Mouse (Mus musculus): ENCODE measurements at regions not wholly inside any gene's neighbourhood (a gene's known extent, or its start where the extent isn't known, plus 50 kb on each side); places are given as distances from the start of the nearest gene placed in this dataset.

DNA sequence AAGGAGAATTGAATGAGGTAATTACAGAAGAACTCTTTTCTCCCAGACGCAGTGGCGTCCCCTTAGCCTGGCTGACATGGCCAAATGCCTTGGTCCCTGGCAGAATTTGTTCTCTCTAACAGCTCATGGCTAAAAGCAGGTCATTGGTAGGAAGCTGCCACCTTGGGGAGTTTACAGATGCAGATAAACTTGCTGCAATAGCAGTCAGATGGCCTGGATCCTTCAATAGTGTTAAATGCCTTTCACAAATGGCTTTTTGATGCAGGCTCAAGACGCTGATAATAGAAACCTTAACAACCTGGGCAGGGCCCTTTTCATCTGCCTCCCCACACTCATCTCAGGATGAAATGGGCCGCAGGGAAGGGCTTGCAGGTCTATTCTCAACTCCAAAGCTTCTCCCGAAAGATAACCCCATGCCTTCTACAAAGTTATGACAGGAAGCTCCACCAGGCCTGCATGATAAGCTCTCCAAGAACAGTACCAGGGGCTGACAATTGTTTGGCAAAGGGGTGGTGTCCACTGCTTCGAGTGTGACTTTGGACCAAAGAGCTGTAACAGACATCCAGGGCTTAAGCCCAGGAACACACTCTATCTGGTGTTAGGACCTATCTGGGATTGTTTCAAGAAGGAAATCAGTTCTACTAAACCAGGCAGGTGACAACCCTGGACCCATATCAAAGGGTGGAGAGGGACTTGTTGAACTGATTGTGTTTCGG lies 867.2 kb upstream of the A1bg start:
- H3K9ac ChIP-seq (ENCODE audit: low read length), result no peak overlapping the region
- no peak for DNase-seq (ENCODE audit: low spot score)
- H3K27me3 ChIP-seq (ENCODE audit: control insufficient read depth, insufficient read depth, low read length), result no peaks in the 10 kb centered on the region
- H3K4me3 ChIP-seq (ENCODE audit: low read depth, low read length), result no peak overlapping the region
- H3K9me3 ChIP-seq (ENCODE audit: control insufficient read depth, low read length), result no peaks in the 10 kb centered on the region
- no peak overlapping the region for H3K27ac ChIP-seq (ENCODE audit: low read depth, low read length)
- H3K4me1 ChIP-seq (replicated peaks; ENCODE audit: control insufficient read depth, insufficient read depth, low read length), result no peaks in the 10 kb centered on the region
- 86% methylated on average over 7 of the region's 7 CpGs for WGBS
- H3K4me2 ChIP-seq (ENCODE audit: low read depth, low read length, severe bottlenecking), result no peak overlapping the region
- ATAC-seq (replicated peaks; ENCODE audit: low FRiP score), result no peak
- no peaks in the 10 kb centered on the region for H3K36me3 ChIP-seq (ENCODE audit: control insufficient read depth, insufficient read depth, low read length)

DNA sequence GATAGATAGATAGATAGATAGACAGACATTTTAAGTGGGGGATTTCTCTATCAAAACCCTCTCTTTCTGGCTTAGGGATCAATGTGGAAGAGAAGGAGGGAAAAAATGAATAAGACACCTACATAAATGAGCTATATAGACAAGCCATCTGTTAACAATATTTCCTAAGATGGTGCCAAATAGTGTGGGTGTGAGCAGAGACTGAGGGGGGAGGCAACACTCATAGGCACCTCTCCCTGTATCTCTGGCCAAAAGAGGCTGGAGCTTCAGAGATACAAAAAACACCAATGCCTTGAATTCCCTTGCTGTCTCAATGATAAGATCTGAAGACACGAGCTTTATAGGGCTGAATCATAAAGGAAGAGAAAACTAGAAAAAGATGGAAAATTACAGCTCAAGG lies 864.2 kb upstream of the A1bg start:
- Histone ChIP-seq H3K4me3 (ENCODE audit: low read depth, low read length) (no peak overlapping the region), H3K27ac (ENCODE audit: low read depth, low read length) (no peak overlapping the region), H3K9ac (ENCODE audit: low read length) (no peak overlapping the region), H3K4me2 (ENCODE audit: low read depth, low read length, severe bottlenecking) (no peak overlapping the region), H3K27me3 (ENCODE audit: control insufficient read depth, insufficient read depth, low read length) (no peaks in the 10 kb centered on the region), H3K36me3 (ENCODE audit: control insufficient read depth, insufficient read depth, low read length) (no peaks in the 10 kb centered on the region), H3K9me3 (ENCODE audit: control insufficient read depth, low read length) (no peaks in the 10 kb centered on the region), H3K4me1 (replicated peaks; ENCODE audit: control insufficient read depth, insufficient read depth, low read length) (no peaks in the 10 kb centered on the region)
- WGBS, result 82% methylated on average over 1 of the region's 1 CpGs
- DNase-seq (ENCODE audit: low spot score) (no peak), ATAC-seq (replicated peaks; ENCODE audit: low FRiP score) (no peak)

DNA sequence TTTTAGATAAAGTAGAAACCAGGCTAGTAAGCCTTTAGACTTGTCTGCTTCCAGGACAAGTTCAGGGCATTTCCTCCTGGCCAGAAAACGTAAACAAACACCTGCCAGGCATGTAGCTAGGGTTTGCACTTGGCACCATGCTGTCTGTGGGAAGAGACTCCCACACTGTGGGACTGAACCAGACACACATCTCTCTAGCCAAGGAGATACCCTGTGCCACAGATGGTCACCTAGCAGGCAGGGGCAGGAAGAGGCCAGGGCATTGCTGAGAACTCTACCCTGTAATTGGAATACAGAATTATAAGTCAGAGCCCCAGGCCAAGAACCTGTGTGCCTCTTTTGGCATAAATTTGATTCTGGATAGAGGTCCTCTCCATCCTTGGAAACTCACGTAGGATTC lies 858.7 kb upstream of the A1bg start:
- Histone ChIP-seq H3K9ac (ENCODE audit: low read length) (no peak overlapping the region), H3K36me3 (ENCODE audit: control insufficient read depth, insufficient read depth, low read length) (no peaks in the 10 kb centered on the region), H3K27me3 (ENCODE audit: control insufficient read depth, insufficient read depth, low read length) (no peaks in the 10 kb centered on the region), H3K9me3 (ENCODE audit: control insufficient read depth, low read length) (no peaks in the 10 kb centered on the region), H3K4me1 (replicated peaks; ENCODE audit: control insufficient read depth, insufficient read depth, low read length) (no peaks in the 10 kb centered on the region), H3K4me2 (ENCODE audit: low read depth, low read length, severe bottlenecking) (no peak overlapping the region), H3K27ac (ENCODE audit: low read depth, low read length) (no peak overlapping the region), H3K4me3 (ENCODE audit: low read depth, low read length) (no peak overlapping the region)
- DNase-seq (ENCODE audit: low spot score), result no peak
- 78% methylated on average over 2 of the region's 2 CpGs for WGBS
- no peak for ATAC-seq (replicated peaks; ENCODE audit: low FRiP score)

DNA sequence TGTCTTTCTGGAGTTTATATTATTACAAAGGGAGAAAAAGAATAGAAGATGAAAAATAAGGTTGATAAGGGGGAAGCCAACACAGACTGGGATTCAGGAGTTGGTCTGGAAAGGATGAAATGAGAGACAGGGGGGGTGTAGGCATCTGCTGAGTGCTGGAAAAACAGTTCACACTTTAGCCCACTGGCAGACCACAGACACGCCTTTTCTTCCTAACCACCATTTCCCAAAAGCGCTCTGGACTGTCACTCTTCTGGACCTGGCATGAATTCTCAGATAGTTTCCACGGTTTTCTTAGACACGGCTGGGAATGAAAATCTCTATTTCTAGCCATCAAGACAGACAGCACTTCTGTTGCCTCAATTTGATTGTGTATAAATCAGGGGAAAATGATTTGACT lies 850.2 kb upstream of the A1bg start:
- Histone ChIP-seq H3K36me3 (ENCODE audit: control insufficient read depth, insufficient read depth, low read length) (no peaks in the 10 kb centered on the region), H3K4me2 (ENCODE audit: low read depth, low read length, severe bottlenecking) (no peak overlapping the region), H3K9me3 (ENCODE audit: control insufficient read depth, low read length) (no peaks in the 10 kb centered on the region), H3K27me3 (ENCODE audit: control insufficient read depth, insufficient read depth, low read length) (no peaks in the 10 kb centered on the region), H3K9ac (ENCODE audit: low read length) (no peak overlapping the region), H3K4me1 (replicated peaks; ENCODE audit: control insufficient read depth, insufficient read depth, low read length) (no peaks in the 10 kb centered on the region), H3K27ac (ENCODE audit: low read depth, low read length) (no peak overlapping the region), H3K4me3 (ENCODE audit: low read depth, low read length) (no peak overlapping the region)
- WGBS, result 93% methylated on average over 4 of the region's 4 CpGs
- DNase-seq (ENCODE audit: low spot score) (no peak), ATAC-seq (replicated peaks; ENCODE audit: low FRiP score) (no peak)

DNA sequence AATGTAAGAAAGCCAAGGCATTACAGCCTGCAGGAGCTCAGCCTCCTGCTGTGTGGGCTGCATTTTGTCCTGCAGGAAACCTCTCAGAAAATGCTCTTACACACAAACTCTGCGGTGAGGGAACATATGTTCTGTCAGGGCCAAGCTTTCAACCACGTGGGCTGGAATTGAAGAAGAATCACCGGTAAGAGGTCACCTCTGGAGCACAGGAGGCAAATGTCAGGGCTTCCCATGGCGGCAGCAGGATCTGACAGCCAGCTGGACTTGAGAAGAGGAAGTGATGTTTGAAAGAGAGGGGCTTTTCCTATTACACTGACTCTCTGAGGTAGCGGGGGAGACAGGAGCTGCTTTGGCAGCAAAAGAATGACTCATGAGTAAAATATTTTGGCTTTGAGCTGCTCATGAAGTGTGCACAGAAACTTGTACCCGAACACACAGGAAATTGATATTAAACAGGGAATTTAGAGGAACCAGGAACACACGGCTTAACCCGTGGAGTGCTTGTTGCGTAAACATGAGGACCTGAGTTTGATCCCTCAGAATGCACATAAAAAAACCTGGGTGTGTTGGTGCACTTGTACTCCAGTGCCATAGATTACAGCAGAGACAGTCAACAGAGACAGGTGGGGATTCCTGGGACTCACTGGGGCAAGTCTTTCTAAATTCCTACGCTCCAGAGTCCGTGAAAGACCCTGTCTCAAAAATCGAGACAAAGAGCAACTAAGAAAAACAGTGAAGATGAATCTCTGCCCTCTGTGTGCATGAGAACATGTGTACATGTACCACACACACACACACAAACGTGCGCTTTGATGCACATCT lies 848.1 kb upstream of the A1bg start:
- 68% methylated on average over 14 of the region's 14 CpGs for WGBS

DNA sequence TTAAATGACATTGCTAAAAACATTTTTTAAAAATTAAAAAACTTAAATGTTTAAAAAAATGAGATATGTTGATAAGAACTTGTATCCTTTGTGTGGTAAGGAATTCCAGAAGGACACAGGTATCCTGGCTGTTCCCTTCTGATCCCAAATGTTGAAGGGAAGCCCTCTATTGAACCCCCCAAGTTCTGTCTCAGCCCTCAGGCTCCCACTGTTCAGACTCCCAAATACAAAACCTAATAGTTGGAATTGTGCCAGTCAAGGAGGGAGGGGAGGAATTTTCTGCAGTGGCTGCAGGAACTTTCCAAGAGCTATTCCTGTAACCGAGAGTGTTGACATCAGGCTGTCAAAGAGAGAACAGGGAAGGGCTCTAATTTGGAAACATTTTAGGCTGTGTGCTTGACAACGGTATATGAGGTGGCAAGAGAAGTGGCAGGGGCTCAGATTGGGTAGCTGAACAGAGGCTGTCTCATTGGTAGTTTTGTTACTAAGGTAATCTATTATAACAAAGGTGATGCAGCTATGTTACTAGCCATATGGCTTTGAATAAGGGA lies 843.8 kb upstream of the A1bg start:
- Histone ChIP-seq H3K36me3 (ENCODE audit: control insufficient read depth, insufficient read depth, low read length) (no peaks in the 10 kb centered on the region), H3K4me1 (replicated peaks; ENCODE audit: control insufficient read depth, insufficient read depth, low read length) (no peaks in the 10 kb centered on the region), H3K9me3 (ENCODE audit: control insufficient read depth, low read length) (no peaks in the 10 kb centered on the region), H3K27ac (ENCODE audit: low read depth, low read length) (no peak overlapping the region), H3K4me3 (ENCODE audit: low read depth, low read length) (no peak overlapping the region), H3K4me2 (ENCODE audit: low read depth, low read length, severe bottlenecking) (no peak overlapping the region), H3K27me3 (ENCODE audit: control insufficient read depth, insufficient read depth, low read length) (no peaks in the 10 kb centered on the region), H3K9ac (ENCODE audit: low read length) (no peak overlapping the region)
- 73% methylated on average over 2 of the region's 2 CpGs for WGBS
- ATAC-seq (replicated peaks; ENCODE audit: low FRiP score) (no peak), DNase-seq (ENCODE audit: low spot score) (no peak)

More for the DNA sequence above, 848.1 kb upstream of the A1bg start:
- Histone ChIP-seq H3K9me3 (ENCODE audit: control insufficient read depth, low read length) (no peaks in the 10 kb centered on the region), H3K27ac (ENCODE audit: low read depth, low read length) (no peak overlapping the region), H3K4me2 (ENCODE audit: low read depth, low read length, severe bottlenecking) (no peak overlapping the region), H3K4me3 (ENCODE audit: low read depth, low read length) (no peak overlapping the region), H3K9ac (ENCODE audit: low read length) (no peak overlapping the region), H3K36me3 (ENCODE audit: control insufficient read depth, insufficient read depth, low read length) (no peaks in the 10 kb centered on the region), H3K4me1 (replicated peaks; ENCODE audit: control insufficient read depth, insufficient read depth, low read length) (no peaks in the 10 kb centered on the region), H3K27me3 (ENCODE audit: control insufficient read depth, insufficient read depth, low read length) (no peaks in the 10 kb centered on the region)
- DNase-seq (ENCODE audit: low spot score) (no peak), ATAC-seq (replicated peaks; ENCODE audit: low FRiP score) (no peak)

DNA sequence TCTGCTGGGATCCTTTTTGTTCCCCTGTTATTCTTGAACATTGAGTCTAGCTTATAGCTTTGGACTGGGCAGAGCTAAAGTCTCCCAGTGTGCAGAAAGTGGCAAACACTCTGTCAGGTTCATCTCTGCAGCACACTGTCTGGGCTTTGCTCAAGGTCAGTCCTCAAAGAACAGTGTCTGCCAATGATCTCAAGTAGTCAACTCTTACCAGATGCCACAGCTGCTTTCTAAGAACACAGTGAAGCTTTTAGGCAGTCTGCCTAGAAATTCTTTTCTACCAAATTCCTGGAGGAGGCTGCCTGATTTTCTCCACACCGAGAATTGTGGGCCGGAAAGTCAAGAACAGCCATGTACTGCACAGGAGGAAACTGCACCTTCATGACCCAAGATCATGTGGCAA lies 831.0 kb upstream of the A1bg start:
- Histone ChIP-seq H3K27ac (ENCODE audit: low read depth, low read length) (no peak overlapping the region), H3K27me3 (ENCODE audit: control insufficient read depth, insufficient read depth, low read length) (no peaks in the 10 kb centered on the region), H3K9me3 (ENCODE audit: control insufficient read depth, low read length) (no peaks in the 10 kb centered on the region), H3K4me3 (ENCODE audit: low read depth, low read length) (no peak overlapping the region), H3K4me2 (ENCODE audit: low read depth, low read length, severe bottlenecking) (no peak overlapping the region), H3K36me3 (ENCODE audit: control insufficient read depth, insufficient read depth, low read length) (no peaks in the 10 kb centered on the region), H3K9ac (ENCODE audit: low read length) (no peak overlapping the region), H3K4me1 (replicated peaks; ENCODE audit: control insufficient read depth, insufficient read depth, low read length) (no peaks in the 10 kb centered on the region)
- DNase-seq (ENCODE audit: low spot score) (no peak), ATAC-seq (replicated peaks; ENCODE audit: low FRiP score) (no peak)
- WGBS, result 96% methylated on average over 2 of the region's 2 CpGs

DNA sequence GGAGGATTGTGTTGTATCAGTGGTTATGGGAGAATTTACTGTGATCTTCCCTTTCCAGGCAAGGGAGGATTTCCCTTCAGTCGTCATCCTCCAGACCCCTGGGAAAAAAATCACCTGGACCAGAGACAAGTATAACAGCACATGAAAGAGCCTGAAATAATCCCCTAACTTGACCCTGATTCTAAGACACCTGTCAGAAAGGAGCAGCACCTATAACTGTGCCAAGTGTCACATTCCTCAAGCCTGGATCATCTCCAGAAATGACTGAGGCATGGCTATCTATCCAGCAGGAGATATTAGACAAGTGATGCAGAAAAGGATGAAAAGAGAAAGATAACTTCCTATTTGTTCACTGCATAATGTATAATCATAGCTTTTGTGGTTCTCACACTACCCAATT lies 800.9 kb upstream of the A1bg start:
- H3K27ac ChIP-seq (ENCODE audit: low read depth, low read length), result no peak overlapping the region
- DNase-seq (ENCODE audit: low spot score), result no peak
- WGBS, result 68% methylated on average over 1 of the region's 1 CpGs

More for the DNA sequence above, 800.9 kb upstream of the A1bg start:
- no peak overlapping the region for H3K4me2 ChIP-seq (ENCODE audit: low read depth, low read length, severe bottlenecking)
- no peaks in the 10 kb centered on the region for H3K27me3 ChIP-seq (ENCODE audit: control insufficient read depth, insufficient read depth, low read length)
- H3K4me3 ChIP-seq (ENCODE audit: low read depth, low read length), result no peak overlapping the region
- no peak overlapping the region for H3K9ac ChIP-seq (ENCODE audit: low read length)
- no peaks in the 10 kb centered on the region for H3K36me3 ChIP-seq (ENCODE audit: control insufficient read depth, insufficient read depth, low read length)
- no peak for ATAC-seq (replicated peaks; ENCODE audit: low FRiP score)
- no peaks in the 10 kb centered on the region for H3K9me3 ChIP-seq (ENCODE audit: control insufficient read depth, low read length)
- H3K4me1 ChIP-seq (replicated peaks; ENCODE audit: control insufficient read depth, insufficient read depth, low read length), result no peaks in the 10 kb centered on the region

All from forebrain, embryonic 11.5 days (tissue).